Mouse (Mus musculus): Measurements from ENCODE around the gene Pcnt. TPM values are rescaled to one million over a fixed set of nuclear protein-coding genes. Genes with fewer than 3 reads are reported as not detected.

The Pcnt gene
- total RNA-seq (2015), result 24.2 and 27.3 TPM in 2 replicates
- total RNA-seq (2017), result 44.1 and 53.4 TPM in 2 replicates

DNA sequence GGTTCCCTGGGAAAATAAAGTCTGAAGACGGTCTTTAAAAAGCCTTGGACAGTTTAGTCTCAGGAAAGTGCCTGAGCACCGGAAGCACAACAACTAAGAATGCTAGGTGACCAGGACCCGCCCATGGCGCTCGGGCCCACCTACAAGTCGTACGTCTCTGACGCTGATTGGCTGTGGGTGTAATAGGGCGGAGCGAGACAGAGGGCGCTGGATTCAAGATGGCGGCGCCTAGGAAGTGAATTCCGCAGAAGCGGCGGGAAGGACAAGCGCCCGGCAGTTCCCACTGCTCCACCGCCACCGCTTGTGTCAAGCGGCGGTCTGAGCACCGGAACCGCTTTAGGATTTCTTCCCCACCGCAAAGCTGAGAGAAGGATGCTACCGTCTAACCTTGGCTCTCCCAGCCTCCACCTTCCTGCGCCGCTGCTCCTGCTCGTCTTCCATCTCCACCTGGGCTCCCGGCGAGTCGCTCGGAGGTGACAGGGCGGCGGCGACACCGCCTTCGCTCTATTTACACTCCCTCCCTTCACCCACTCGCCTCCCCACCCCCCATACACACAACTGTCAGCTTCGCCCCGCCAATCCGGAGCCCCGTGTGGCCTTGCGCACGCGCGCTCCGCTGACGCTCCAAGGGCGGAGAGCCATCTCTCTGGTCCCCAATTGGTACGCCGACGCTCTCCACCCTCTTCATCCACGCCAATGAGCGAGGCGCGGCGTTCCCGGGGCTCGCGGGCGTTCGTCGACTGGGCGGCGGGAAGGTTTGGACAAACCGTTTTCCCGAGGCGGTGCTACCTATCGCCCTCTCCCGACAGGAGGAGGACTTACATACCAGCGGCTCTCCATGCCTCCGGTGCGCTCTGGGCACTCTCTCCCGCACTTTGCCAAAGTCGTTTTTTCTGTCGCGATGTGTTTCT, at the start of gene Pcnt:
Pcnt (minus strand) TSS at position 609 of the 911 bp plus-strand sequence.
- ATAC-seq (ENCODE audit: poor library complexity, severe bottlenecking), result peak; percentile 90

DNA sequence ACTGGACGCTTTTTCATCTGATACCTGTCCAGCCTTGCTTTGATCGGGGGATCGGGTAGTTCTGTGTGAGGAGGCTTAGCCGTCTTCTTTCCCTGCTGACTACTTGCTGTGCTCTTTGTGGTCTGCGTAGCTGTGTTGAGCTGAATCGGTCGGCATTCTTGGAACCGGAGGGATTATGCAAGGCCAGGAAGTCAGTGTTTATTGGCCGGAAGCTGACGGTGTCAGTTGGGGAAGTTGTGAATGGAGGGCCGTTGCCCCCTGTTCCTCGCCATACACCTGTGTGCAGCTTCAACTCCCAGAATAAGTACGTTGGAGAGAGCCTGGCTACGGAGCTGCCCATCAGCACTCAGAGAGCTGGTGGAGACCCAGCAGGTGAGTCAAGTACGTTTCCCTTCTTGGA, 46.6 kb upstream of the Pcnt start:
- peak; percentile 65 for ATAC-seq (ENCODE audit: poor library complexity, severe bottlenecking)

DNA sequence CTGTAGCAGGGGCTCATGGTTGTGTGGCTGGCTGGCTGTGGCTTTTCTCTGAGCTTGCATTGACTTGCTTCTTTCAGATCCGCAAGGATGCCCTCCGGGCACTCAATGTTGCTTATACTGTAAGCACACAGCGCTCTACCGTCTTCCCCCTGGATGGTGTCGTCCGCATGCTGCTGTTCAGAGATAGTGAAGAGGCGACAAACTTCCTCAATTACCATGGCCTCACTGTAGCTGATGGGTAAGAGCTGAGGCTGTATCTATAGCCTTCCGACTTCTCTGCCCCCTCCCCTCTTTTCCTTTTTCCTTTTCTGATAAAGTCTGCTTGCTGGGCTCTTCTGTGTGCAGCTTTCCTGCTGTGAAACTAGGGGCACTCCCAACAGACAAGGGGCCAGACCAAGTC, 45.7 kb upstream of the Pcnt start:
- ATAC-seq (ENCODE audit: poor library complexity, severe bottlenecking), result peak; percentile 55

DNA sequence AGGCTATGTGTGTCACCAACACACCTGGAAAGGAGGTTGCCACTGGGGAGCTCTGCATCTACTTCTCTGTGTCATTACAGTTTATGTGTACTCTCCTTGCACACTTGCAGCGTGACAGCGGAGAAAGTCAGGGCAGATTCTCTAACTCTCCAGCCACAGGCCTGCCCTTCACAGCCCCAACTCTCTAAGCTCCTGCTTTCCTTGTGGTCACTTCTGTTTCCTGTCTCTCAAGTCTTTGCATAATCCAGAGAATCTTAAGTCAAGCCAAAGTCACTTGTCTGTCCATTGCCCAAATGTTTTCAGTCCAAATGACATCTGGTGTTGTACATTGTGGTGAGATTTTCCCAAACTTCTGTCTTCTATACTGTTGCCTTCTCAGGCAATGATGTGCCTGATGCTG, 43.7 kb upstream of the Pcnt start:
- ATAC-seq (ENCODE audit: poor library complexity, severe bottlenecking), result peak; percentile 13; the same call in 1 of the 2 replicates

DNA sequence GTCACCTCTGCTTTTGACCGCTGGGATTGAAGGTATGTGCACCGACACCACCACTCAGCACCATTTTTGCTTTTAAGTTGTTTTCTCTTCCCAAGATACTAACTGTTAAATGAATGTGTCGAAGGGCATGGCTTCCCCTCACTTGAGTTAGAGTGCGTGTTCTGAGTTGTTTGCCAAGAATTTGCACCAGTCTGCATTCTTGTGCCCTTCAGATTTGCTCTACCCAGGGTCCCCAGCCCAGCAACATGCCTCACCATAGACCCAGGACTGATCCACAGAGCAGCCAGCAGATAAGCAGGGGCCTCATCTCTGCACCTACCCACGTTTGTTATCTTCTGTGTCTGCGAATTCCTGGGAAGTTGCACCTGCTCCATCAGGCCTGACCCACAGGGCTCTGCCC, 38.9 kb upstream of the Pcnt start:
- ATAC-seq (ENCODE audit: poor library complexity, severe bottlenecking), result no peak

DNA sequence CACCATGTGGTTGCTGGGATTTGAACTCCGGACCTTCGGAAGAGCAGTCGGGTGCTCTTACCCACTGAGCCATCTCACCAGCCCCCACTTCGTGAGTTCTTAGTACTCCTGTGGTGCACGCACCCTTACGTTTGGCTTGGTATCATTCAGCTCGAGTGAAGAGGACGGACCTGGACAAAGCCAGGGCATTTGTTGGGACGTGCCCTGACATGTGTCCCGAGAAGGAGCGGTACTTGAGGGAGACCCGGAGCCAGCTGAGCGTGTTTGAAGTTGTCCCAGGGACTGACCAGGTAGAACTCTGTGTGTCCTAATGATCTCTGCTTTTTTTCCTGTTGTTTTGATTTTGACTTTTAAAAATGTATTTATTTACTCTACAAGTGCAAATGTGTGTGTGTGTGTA, 38.3 kb upstream of the Pcnt start:
- no peak for ATAC-seq (ENCODE audit: poor library complexity, severe bottlenecking)

DNA sequence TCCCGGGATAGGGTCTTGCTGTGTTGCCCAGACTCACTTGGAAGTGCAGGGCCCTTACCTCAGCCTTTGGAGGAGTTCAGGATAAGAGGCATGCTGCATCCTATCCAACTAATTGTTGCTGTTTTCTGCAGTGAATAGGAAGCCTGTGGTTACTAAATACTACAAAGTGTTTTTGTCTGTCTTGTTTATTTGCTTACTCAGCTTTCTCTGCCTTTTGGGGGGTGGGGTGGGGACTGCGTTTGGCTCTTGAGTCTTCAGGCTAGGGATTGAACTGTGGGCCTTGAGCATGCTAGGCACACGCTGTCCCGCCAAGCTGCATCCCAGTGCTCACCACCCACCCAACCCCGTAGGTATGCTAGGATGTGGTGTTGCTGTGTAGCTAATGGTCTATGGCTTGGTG, 31.2 kb upstream of the Pcnt start:
- ATAC-seq (ENCODE audit: poor library complexity, severe bottlenecking), result no peak

DNA sequence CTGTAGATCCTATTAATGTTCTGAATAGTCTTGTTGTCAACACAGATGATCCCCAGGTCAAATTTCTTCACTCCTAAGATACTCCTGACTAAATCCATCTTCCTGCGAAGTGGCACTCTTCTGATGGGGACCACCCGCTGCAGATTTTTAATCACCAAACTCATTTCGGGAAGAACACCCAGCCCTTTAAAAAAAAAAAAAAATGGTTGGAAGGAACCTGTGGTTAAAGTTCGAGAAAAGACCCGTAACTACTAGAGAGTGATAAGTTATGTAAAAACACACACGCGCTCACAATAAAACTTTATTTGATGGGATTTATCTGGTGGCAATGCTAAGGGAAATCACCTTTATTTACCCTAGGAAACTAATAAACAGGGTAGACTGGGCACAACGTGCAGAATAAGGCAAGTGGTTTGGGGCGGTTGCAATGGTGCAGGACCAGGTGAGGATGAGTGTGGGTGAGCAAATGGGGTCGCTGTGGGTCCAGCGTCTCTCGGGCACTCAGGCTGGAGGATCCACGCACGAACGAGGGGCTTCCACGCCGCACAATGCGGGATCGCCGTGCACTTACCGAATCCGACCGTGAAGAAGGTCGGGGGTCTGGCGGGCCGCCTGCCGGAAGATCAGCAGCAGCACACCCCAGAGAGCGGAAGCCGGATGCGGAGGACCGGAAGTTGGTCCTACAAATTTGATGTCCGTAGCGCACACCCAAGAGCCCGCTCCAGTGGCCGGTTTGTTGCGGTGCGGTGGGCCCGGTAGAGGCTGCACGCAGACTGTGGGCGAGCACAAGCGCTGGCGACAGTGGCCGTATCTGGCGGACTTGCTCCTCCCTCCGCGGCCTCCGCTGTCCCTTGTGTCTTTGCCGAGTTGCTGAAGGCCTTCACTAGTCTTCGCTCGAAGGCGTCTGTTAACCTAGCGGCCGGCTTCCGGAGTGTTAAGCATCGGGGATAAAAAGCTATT, 25.9 kb upstream of the Pcnt start, which contains the start of the genes Mcm3ap and Ybey:
Mcm3ap (plus strand) TSS at position 725 of the 960 bp plus-strand sequence.
Ybey (minus strand) TSS at position 912 of the 960 bp plus-strand sequence.
- peak; percentile 99 for ATAC-seq (ENCODE audit: poor library complexity, severe bottlenecking)

DNA sequence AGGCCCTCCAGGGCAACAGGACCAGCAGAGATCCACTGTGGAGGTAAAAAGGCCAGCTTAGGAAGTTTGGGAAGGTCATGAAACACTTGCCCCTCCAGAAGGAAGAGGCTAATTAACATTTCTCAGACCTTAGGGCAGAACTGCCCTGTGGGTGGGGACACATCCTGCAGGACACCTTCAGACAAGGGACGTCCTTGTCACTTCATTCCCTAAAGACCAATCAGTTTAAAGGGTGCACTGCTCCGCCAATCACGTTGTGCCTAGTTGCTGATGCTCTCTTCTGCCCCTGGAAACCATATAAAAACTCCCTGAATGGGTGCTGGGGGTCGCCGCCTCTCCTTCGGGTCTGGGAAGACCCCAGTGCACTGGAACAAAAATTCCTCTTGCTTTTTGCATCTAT, 20.1 kb upstream of the Pcnt start:
- ATAC-seq (ENCODE audit: poor library complexity, severe bottlenecking), result no peak

DNA sequence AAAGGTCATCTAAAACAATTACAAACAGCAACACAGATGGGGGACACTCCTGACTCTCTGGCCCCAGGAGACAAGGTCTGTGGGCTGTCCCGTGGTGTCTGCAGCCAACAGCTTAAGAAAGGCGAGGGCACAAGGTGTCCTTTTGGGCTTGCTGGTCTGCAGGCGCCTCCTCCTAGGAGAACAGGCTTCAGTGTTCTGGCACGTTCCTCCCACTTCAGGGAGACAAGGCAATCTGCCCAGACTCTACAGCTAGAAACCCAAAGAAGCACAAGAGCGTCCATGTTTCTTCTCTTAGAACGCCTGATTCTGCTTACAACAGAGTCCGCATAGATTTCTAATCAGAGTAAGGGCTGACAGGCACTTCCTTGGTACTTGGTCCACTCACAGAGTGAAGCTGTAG, 19.7 kb upstream of the Pcnt start:
- ATAC-seq (ENCODE audit: poor library complexity, severe bottlenecking), result no peak

DNA sequence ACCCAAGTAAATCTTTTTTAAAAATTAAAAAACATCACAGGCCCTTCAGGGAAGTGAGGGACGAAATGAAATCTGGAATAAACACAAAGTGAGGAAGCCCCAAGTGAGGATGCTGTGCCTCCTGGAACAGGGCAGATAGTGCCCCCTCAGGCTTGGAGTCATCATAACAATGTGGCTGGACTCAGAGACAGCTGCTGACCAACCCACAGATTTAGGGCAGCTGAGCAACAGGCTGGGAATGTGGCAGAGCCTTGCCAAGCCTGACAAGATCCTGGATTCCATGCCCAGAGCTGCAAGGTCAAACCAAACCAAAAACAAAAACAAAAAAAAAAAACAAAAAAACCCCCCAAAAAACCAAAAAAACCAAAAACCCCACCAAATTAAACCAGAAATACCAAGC, 18.7 kb upstream of the Pcnt start:
- no peak for ATAC-seq (ENCODE audit: poor library complexity, severe bottlenecking)

DNA sequence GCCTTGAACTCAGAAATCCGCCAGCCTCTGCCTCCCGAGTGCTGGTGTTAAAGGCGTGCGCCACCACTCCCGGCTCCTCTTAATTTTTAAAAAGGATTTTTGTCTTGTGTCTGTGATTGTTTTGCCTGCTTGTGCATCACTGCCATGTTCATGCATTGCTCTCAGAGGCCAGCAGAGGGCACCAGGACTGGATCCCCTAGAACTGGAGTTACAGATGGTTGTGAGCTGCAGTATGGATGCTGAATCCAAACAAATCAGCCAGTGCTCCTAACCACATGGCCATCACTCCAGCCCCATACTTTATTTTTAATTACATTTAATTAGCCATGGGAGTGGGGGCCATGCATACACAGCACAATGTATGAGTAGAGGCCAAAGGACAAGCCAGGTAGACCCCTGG, 12.7 kb upstream of the Pcnt start:
- peak; percentile 83 for ATAC-seq (ENCODE audit: poor library complexity, severe bottlenecking)

DNA sequence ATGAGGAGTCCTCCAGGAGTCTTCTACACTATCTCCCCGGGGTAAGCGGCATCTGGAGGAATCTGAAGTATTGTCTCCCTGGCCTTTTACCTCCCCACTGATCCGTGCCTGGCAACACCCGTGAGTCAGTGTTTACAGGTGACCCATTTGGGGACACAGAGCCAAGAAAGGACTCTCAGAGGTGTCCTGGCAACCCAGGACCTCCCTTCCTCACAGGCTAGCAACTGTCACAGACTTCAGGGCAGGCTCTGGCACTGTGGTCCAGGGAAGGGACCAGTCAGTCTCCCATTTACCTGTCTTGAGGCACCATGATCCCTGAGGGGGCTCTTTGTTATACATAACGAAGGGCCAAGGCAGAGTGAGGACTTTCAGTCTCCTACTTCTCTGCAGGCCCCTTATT, 6.3 kb upstream of the Pcnt start, which contains the start of gene 2610028H24Rik:
2610028H24Rik (plus strand) TSS at position 231 of the 400 bp plus-strand sequence.
- ATAC-seq (ENCODE audit: poor library complexity, severe bottlenecking), result no peak

DNA sequence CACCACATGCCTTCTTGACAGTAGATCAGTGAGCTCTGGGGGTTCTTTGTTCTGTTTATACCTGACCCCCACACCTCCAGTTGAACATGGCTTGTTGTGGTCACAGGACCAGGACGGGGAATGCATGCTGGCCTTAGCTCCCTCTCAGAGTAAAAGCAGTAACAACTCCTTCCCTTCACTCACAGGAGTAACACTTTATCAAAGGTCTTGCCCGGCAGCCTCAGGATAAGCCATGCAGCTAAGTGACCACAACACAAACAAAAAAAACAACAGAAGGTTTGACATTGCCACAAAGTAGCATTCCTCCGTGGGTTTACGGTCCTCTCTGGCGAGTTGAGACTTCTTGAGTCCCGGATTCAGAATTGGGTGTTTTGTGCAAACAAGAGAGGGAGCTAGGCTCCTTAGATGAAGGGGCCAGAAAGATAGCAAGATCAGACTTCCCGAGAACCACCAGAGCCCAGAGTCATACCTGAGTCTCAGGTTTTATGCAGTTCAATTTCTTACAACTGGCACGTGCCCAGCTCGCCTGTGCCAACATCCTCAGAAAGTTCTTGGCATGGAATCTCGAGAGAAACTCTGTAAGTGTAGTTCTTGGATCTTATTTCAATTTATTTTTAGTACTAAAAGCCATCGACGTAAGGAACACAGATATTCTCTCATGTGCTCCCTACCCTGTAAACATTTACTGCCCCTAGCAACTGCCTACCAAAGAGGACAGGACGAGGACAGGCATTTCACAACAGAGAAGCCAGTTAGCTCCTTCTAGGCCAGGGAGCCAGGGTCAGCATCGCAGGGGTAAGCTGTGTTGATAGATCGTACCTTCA, 5.0 kb upstream of the Pcnt start:
- ATAC-seq (ENCODE audit: poor library complexity, severe bottlenecking), result no peak

DNA sequence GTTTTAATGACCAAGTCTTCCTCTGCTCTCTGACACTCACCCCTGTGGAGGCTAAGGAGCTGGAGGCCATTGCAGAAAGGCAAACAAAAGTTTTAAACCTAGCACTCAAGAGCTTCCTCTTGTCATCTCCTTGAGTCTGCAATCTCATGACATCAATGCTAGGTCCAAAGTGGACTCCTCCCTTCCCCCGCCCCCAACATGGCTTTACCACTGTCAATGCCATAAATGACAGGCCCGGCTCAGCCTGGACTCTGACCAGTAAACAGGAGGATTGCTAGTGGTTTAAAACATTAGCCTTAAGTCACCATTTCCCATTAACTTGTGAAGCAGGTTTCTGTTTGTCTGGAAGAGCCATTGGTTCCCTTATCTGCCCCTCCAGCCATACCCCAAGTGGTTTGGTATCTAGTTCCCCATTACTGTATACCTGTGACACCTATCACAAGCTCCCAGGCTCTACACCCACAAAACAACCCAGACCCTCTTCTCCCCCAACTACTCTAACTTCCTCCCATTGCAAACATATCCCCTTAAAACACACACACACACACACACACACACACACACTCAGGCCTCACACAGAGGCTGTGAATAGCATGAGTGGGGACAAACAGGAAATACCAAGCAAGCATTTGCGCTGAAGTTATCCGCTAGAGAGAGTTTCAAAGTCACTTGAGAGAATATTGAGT, 3.6 kb upstream of the Pcnt start:
- ATAC-seq (ENCODE audit: poor library complexity, severe bottlenecking), result no peak

DNA sequence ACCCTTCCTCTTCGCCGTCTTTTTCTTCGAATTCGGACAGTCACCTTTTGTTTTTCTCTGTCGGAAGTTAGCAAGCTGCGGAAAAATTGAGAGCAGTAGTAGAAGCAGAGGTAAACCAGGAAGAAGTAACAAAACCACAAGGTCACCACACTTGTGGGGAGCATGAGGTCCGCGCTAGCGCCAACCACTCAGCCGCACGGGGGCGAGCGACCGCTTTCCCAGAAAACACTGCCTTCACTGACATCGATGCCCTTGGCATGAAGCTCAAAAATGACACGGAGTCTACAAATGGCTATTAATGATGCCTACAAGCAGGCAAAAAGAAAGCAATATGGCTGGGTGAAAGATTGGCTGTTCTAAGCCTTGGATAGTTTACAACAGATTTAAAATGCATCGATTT, 2.3 kb downstream of the Pcnt start, which contains the start of gene AC141477.1:
AC141477.1 (minus strand) TSS at position 164 of the 400 bp plus-strand sequence.
- no peak for ATAC-seq (ENCODE audit: poor library complexity, severe bottlenecking)

DNA sequence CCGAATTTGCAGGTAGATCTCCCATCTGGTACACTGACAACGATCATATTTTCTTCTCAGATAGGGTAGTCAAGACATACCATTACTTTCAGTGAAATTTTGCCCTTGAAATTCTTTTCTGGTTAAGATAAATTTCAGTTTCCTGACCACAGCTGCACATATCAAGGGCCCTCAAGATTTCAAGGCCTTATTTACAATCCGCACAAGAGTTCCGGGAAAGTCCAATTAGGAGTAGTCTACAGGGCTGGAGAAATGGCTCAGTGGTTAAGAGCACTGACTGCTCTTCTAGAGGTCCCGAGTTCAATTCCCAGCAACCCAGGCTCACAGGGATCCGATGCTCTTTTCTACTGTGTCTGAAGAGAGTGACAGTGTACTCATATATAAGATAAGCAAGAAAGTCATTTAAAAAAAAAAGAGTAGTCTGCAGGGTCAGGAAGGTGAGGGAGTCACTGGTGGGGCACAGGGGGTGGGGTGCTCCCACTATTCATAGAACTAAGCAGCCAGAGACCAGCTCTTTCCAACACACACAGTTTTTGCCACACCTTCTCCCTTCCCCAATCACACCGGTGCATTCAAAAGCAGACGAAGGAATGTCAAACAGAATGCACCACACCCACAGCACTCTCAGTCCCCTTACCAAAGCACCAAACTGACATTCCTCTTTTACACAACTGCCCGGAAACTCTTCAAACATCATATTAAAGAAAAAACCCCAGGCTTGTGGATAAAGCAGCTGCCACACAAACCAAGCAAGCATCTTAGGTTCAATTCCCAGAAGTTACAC, 3.3 kb downstream of the Pcnt start:
- ATAC-seq (ENCODE audit: poor library complexity, severe bottlenecking), result no peak

DNA sequence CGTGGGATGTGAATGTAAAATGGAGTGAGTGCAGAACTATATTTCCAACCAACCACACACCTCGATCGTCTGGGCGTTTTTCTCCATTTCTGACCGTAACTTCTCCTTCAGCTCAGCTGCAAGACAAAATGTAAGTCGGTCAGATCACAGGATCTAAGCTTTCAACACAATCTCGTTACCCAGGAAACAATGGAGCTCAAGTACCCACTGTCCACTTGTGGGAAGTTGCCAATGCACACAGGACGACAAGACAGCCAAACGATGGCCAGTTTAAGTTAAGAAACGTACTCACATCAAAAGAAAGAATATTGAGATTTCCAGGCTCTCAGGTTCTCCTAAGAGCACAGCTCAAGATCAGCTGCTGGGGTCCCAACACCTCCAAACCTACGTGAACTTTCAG, 8.7 kb downstream of the Pcnt start:
- no peak for ATAC-seq (ENCODE audit: poor library complexity, severe bottlenecking)

DNA sequence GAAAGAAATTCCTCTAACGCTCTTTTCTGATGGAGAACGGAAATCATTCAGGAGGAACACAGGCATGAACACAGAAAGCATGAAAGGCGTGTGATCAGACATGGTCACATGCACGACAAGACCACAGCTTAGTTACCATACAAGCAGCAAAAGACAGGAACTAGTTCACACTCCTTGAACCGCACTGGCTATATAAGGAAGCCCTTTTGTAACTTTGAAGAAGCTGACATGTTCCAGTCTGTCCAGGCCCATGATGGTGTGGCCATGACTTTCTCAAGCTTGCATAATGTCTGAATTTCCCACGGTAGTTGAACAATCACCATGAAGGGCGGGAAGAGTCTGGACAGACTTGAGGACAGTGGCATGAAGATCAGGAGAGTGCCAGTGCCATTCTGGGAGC, 16.9 kb downstream of the Pcnt start:
- peak; percentile 87 for ATAC-seq (ENCODE audit: poor library complexity, severe bottlenecking)

Data from megakaryocyte, adult 5-6 weeks (primary cell).